Mouse (Mus musculus) layer of hippocampus, adult 2 months (tissue): Measurements from ENCODE around the gene Cilp. TPM values are rescaled to one million over a fixed set of nuclear protein-coding genes. Genes with fewer than 3 reads are reported as not detected.
A peak's percentile ranks its signal among the peaks of the same experiment; 100 is the strongest.

Experiments
- DNase-seq, 2 experiments: peaks; one replicate each; pipeline ENCODE4 v3.0.0; 2022; ENCODE audit warnings: low spot score in 2 of 2
- H3K27ac ChIP-seq: fragments of 200-600 bp; 2 replicates; pipeline ENCODE4 v1.8.1; 2022
- H3K4me3 ChIP-seq: fragments of 200-600 bp; 2 replicates; pipeline ENCODE4 v1.8.1; 2022; ENCODE audit warnings: mild to moderate bottlenecking
- CTCF ChIP-seq: fragments of 200-600 bp; conservative IDR thresholded peaks from 2 replicates; pipeline ENCODE4 v1.8.1; 2022; ENCODE audit warnings: antibody characterized with exemption, mild to moderate bottlenecking, moderate library complexity
- total RNA-seq, 2 experiments: library from RNA; stranded (reverse); gene quantifications; 2 replicates each; pipeline ENCODE4 v1.2.3; 2021

Cilp gene
- total RNA-seq, 2 experiments from 2014 or later, result 0.26 TPM; not detected in 1

GRCm38 (mm10) chr9:65238191-65238760 is 26.7 kb upstream of the Cilp start:
- no peak for DNase-seq
- no peak for TF ChIP-seq CTCF
- H3K4me3 ChIP-seq, result no peak overlapping the region

DNA sequence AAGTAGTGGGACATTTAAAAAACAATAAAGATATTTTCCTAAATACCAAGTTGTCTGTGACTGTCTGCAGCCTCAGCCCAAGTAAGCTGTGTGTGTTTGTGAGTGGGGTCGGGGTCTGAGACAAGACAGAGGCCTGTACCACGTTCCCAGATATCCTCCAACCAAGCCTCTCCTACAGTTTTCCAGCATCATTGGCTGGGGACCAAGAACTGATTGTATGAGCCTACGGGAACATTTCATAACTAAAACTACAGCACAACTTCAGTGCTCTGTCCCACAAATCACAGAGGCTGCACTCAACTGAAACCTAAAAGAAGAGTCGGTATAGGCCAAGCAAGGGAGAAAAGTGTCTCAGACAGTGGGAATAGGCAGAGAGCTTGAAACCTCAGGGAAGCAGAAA is 25.8 kb upstream of the Cilp start:
- no peak for DNase-seq
- no peak for TF ChIP-seq CTCF

More at GRCm38 (mm10) chr9:65238191-65238760, 26.7 kb upstream of the Cilp start:
- no peak overlapping the region for H3K27ac ChIP-seq

DNA sequence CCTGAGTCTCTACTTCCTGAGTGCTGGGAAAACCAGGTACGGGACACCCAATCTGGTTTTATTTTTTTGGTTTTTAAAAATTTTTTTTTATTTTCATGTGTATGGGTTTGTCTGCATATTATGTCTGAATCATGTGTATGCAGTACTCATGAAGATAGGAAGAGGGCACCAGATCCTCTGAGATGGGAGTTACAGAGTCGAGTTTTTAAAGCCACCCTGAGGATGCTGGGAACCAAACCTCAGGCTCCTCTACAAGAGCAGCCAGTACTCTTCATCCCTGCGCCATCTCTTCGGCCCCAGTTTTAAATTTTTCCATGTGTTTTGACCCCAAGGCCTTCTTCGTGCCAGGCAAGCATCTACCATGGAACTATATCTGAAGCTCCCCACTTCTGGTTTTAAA is 25.2 kb upstream of the Cilp start:
- no peak overlapping the region for H3K4me3 ChIP-seq
- no peak for DNase-seq
- no peak overlapping the region for H3K27ac ChIP-seq
- peak; percentile 46 for TF ChIP-seq CTCF

More for the DNA sequence above, 25.8 kb upstream of the Cilp start:
- no peak overlapping the region for H3K4me3 ChIP-seq
- H3K27ac ChIP-seq, result no peak overlapping the region

- no peak overlapping the region for H3K4me3 ChIP-seq
- no peak for TF ChIP-seq CTCF
- DNase-seq, result no peak
- no peak overlapping the region for H3K27ac ChIP-seq
These were observed 24.4 kb upstream of the Cilp start for GRCm38 (mm10) chr9:65240587-65240986.

- Histone ChIP-seq H3K27ac (no peak overlapping the region), H3K4me3 (no peak overlapping the region)
- DNase-seq, result no peak
- 0 out of 2 replicates have a peak, but pooled peaks have one; percentile 27 for TF ChIP-seq CTCF
These were observed 23.0 kb upstream of the Cilp start for GRCm38 (mm10) chr9:65241973-65242372.

- DNase-seq, result no peak
- Histone ChIP-seq H3K4me3 (no peak overlapping the region), H3K27ac (no peak overlapping the region)
- no peak for TF ChIP-seq CTCF
These were observed 21.7 kb upstream of the Cilp start for GRCm38 (mm10) chr9:65243249-65243648.

GRCm38 (mm10) chr9:65244036-65244806 is 20.8 kb upstream of the Cilp start:
- DNase-seq, result no peak
- H3K4me3 ChIP-seq, result no peak overlapping the region
- no peak overlapping the region for H3K27ac ChIP-seq
- no peak for TF ChIP-seq CTCF

- TF ChIP-seq CTCF, result no peak
- Histone ChIP-seq H3K27ac (no peak overlapping the region), H3K4me3 (no peak overlapping the region)
- DNase-seq, result no peak
These were observed 17.2 kb upstream of the Cilp start for GRCm38 (mm10) chr9:65247502-65248376.

- no peak for DNase-seq
- Histone ChIP-seq H3K4me3 (no peak overlapping the region), H3K27ac (no peak overlapping the region)
- no peak for TF ChIP-seq CTCF
These were observed 16.6 kb upstream of the Cilp start for GRCm38 (mm10) chr9:65248377-65248690.

GRCm38 (mm10) chr9:65252026-65252425 is 13.0 kb upstream of the Cilp start:
- no peak for TF ChIP-seq CTCF
- no peak for DNase-seq
- H3K4me3 ChIP-seq, result no peak overlapping the region
- H3K27ac ChIP-seq, result no peak overlapping the region

- Histone ChIP-seq H3K27ac (no peak overlapping the region), H3K4me3 (no peak overlapping the region)
- DNase-seq, result no peak
- no peak for TF ChIP-seq CTCF
These were observed 8.9 kb upstream of the Cilp start for GRCm38 (mm10) chr9:65255906-65256600.

DNA sequence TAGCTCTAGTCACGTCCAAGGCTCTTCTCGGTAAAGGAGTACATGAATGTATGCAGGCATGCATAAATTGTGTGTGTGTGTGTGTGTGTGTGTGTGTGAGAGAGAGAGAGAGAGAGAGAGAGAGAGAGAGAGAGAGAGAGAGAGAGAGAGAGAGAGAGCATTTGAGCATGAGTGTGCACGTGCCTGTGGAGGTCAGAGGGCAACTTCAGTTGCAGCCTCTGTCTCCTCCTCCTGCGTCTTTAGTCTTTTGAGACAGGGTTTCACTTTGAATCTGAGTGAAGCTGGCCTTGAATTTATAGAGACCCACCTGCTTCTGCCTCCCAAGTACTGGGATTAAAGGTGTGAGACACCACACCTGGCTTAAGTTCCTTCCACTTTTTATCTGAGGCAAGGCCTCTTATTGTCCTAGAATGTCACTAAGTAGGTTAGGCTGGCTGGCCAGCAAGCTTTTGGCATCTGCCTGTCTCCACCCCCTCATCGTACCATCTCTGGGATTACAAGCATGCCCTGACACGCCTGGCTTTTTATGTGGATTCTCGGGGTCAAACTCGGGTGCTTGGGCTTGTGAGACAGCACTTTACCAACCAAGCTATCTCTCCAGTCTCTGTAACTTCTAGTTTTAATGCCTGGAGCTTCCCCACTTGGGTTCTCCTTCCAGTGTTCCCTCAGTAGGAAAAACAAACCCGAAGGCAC is 7.6 kb upstream of the Cilp start:
- Histone ChIP-seq H3K27ac (no peak overlapping the region), H3K4me3 (no peak overlapping the region)
- DNase-seq, result no peak
- TF ChIP-seq CTCF, result no peak
